Mouse (Mus musculus): Measurements from ENCODE around the gene Gpm6b. TPM values are rescaled to one million over a fixed set of nuclear protein-coding genes. Genes with fewer than 3 reads are reported as not detected.
A peak's percentile ranks its signal among the peaks of the same experiment; 100 is the strongest.

Gene Gpm6b
- polyA plus RNA-seq, 1 experiment from 2014 or later: 7.2 TPM

DNA sequence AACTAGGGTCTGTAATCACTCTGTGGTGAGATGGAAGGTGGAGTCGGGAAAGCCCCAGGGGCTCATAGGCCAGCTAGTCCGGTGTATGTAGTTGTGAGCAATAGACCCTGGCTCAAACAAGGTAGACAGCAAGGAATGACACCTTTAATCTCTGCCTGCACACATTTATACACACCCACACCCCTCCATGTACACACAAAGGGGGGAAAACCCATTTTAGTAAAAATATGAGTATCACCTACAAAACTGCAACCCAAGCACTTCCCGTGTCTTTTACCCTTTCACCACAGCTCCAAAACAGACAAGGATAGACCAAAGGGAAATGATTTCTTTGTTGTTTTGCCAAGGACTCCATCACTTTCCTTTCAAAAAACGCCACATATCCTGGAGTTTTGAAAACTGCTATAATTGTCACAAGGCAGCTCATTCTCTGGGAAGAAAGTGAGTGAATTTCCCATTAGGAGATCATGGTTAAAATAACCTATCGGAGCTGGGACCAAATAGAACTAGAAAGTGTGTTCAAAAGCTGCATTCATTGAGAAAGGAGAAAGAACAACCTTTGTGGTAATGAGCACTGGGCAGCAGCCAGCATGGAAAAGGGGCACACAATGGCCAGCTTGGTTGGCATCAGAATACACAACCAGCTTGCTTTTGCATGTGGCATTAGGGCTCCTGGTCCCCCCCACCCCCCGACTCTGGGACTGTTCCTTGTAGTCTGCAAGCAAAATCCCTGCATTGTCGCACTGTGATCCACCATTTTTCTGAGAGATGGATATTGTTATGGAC lies 68.9 kb downstream of the Gpm6b start:
- 0 out of 2 replicates have a peak, but pooled peaks cover 3% of the 10 kb centered on the region for H3K27me3 ChIP-seq (replicated peaks)
- H3K9ac ChIP-seq: no peak overlapping the region
- H3K9me3 ChIP-seq: no peaks in the 10 kb centered on the region
- H3K36me3 ChIP-seq: no peaks in the 10 kb centered on the region
- H3K4me1 ChIP-seq: no peaks in the 10 kb centered on the region
- no peak for ATAC-seq (ENCODE audit: extremely low read depth, insufficient number of reproducible peaks, low FRiP score, low TSS enrichment)
- no peak overlapping the region for H3K27ac ChIP-seq (replicated peaks)
- 74% methylated on average over 7 of the region's 7 CpGs for WGBS
- H3K4me2 ChIP-seq: no peak overlapping the region
- no peak overlapping the region for H3K4me3 ChIP-seq

GRCm38 (mm10) chrX:166308798-166309197 lies 70.1 kb downstream of the Gpm6b start:
- ATAC-seq (ENCODE audit: extremely low read depth, insufficient number of reproducible peaks, low FRiP score, low TSS enrichment): no peak
- no peak overlapping the region for H3K4me2 ChIP-seq
- 42% methylated on average over 1 of the region's 1 CpGs for WGBS

DNA sequence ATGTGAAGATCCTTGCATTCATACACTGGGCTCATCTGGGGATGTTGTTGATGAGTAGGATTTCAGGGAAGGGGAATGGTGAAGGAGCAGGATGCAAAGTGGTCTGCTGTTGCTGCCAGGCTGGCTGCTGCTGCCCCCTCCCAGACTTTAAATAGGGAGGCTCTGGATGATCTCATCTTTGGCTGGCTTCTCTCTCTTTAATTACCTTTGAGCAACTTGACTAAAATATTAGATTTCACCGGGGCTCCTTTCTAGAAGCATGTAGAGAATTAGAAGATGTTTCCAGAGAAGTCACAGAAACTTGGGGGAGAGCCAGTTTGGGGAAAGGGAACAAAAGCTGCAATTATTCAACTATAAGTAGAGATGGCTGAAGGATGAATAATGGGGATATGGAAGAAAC lies 76.5 kb downstream of the Gpm6b start:
- Histone ChIP-seq H3K27ac (replicated peaks) (no peak overlapping the region), H3K4me3 (no peak overlapping the region), H3K27me3 (replicated peaks) (0 out of 2 replicates have a peak, but pooled peaks cover 3% of the 10 kb centered on the region), H3K36me3 (no peaks in the 10 kb centered on the region), H3K9me3 (no peaks in the 10 kb centered on the region), H3K4me1 (no peaks in the 10 kb centered on the region), H3K9ac (no peak overlapping the region), H3K4me2 (no peak overlapping the region)
- ATAC-seq (ENCODE audit: extremely low read depth, insufficient number of reproducible peaks, low FRiP score, low TSS enrichment): no peak
- WGBS: 54% methylated on average over 1 of the region's 1 CpGs

More at GRCm38 (mm10) chrX:166308798-166309197, 70.1 kb downstream of the Gpm6b start:
- Histone ChIP-seq H3K9me3 (no peaks in the 10 kb centered on the region), H3K27ac (replicated peaks) (no peak overlapping the region), H3K4me1 (no peaks in the 10 kb centered on the region), H3K9ac (no peak overlapping the region), H3K36me3 (no peaks in the 10 kb centered on the region), H3K27me3 (replicated peaks) (0 out of 2 replicates have a peak, but pooled peaks cover 3% of the 10 kb centered on the region), H3K4me3 (no peak overlapping the region)

- H3K27me3 ChIP-seq (replicated peaks): 0 out of 2 replicates have a peak, but pooled peaks cover 3% of the 10 kb centered on the region
- no peak overlapping the region for H3K4me3 ChIP-seq
- WGBS: 56% methylated on average over 7 of the region's 7 CpGs
- no peak overlapping the region for H3K27ac ChIP-seq (replicated peaks)
- no peaks in the 10 kb centered on the region for H3K9me3 ChIP-seq
- ATAC-seq (ENCODE audit: extremely low read depth, insufficient number of reproducible peaks, low FRiP score, low TSS enrichment): no peak
- H3K4me2 ChIP-seq: no peak overlapping the region
- H3K9ac ChIP-seq: no peak overlapping the region
- no peaks in the 10 kb centered on the region for H3K36me3 ChIP-seq
- H3K4me1 ChIP-seq: no peaks in the 10 kb centered on the region
Measured at GRCm38 (mm10) chrX:166316552-166317375, 78.1 kb downstream of the Gpm6b start.

DNA sequence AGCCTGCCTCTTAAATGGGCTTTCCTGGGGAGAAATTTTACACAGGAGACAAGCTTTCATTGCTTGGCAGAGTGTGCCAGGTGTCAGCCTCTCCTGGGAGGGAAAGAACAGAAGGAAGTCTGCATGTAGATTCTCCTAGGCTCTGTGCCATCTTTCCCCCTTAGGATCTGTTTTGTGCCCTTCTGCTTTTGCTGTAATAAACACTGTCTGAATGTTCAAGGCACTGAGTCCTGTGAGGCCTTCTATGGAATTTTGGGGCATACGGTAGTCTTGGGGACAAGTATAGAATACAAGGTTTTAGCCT lies 78.6 kb downstream of the Gpm6b start:
- H3K4me2 ChIP-seq: no peak overlapping the region
- no peak overlapping the region for H3K4me3 ChIP-seq
- no peak overlapping the region for H3K9ac ChIP-seq
- H3K36me3 ChIP-seq: no peaks in the 10 kb centered on the region
- 0 out of 2 replicates have a peak, but pooled peaks cover 3% of the 10 kb centered on the region for H3K27me3 ChIP-seq (replicated peaks)
- H3K9me3 ChIP-seq: no peaks in the 10 kb centered on the region
- no peak for ATAC-seq (ENCODE audit: extremely low read depth, insufficient number of reproducible peaks, low FRiP score, low TSS enrichment)
- no peaks in the 10 kb centered on the region for H3K4me1 ChIP-seq
- H3K27ac ChIP-seq (replicated peaks): no peak overlapping the region
- WGBS: 84% methylated on average over 1 of the region's 1 CpGs

DNA sequence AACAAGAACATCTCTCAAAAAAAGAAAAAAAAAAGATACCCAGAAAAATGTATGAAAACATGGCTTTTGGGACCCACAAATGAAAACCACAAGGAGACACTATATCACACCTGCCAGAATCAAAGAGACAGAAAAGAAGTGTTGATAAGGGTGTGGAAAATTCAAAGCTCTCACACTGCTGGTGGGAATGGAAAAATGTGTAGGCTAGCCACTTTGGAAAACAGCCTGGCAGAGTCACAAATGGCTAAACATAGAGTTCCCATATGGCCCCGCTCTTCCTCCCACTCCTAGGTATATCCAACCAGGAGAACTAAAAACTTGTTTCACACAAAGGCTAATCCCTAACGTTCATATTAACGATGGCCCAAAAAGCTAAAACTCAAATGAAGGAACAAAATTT lies 84.5 kb downstream of the Gpm6b start:
- no peak overlapping the region for H3K4me3 ChIP-seq
- no peak overlapping the region for H3K4me2 ChIP-seq
- no peaks in the 10 kb centered on the region for H3K4me1 ChIP-seq
- no peak for ATAC-seq (ENCODE audit: extremely low read depth, insufficient number of reproducible peaks, low FRiP score, low TSS enrichment)
- 82% methylated on average over 3 of the region's 3 CpGs for WGBS
- no peaks in the 10 kb centered on the region for H3K9me3 ChIP-seq
- H3K36me3 ChIP-seq: no peaks in the 10 kb centered on the region
- no peak overlapping the region for H3K9ac ChIP-seq
- H3K27ac ChIP-seq (replicated peaks): no peak overlapping the region
- no peaks in the 10 kb centered on the region for H3K27me3 ChIP-seq (replicated peaks)

- no peaks in the 10 kb centered on the region for H3K9me3 ChIP-seq
- WGBS: 79% methylated on average over 5 of the region's 5 CpGs
- no peak overlapping the region for H3K4me3 ChIP-seq
- H3K27ac ChIP-seq (replicated peaks): no peak overlapping the region
- H3K27me3 ChIP-seq (replicated peaks): no peaks in the 10 kb centered on the region
- no peaks in the 10 kb centered on the region for H3K36me3 ChIP-seq
- ATAC-seq (ENCODE audit: extremely low read depth, insufficient number of reproducible peaks, low FRiP score, low TSS enrichment): no peak
- H3K4me1 ChIP-seq: 0 out of 2 replicates have a peak, but pooled peaks cover 5% of the 10 kb centered on the region
- no peak overlapping the region for H3K4me2 ChIP-seq
- H3K9ac ChIP-seq: no peak overlapping the region
Measured at GRCm38 (mm10) chrX:166327621-166328020, 88.9 kb downstream of the Gpm6b start.

DNA sequence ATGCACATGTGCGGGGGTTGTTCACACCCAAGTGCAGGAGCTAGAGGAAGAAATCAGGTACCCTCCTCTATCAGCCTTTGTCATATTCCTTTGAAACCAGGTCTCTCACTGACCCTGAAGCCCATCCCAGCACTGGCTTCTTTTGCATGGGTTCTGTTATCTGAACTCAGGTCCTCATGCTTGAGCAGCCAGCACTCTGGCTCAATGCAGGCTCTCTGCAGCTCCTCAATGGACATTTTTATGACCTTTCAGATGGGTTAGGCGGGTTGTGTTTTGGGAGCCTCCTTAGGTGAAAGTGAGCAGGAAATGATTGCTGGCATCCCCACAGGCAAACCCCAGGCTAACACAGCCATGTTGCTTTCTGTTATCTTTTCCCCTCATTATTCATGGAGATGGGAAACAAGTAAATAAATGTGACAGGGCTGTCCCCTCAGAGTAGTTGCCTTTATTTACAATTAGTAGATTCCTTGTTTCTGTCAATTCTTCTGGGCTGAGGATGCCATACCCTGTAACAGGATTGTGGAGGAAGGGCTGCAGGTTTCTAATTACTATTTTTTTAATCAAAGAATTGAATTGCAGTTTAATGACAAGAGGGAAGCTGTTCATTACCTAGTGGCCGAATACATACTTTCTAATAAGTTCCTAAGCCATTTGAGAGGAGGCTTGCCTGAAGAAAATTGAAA lies 89.6 kb downstream of the Gpm6b start:
- Histone ChIP-seq H3K9me3 (no peaks in the 10 kb centered on the region), H3K4me2 (no peak overlapping the region), H3K4me3 (no peak overlapping the region), H3K27ac (replicated peaks) (no peak overlapping the region), H3K27me3 (replicated peaks) (no peaks in the 10 kb centered on the region), H3K9ac (no peak overlapping the region), H3K36me3 (no peaks in the 10 kb centered on the region), H3K4me1 (0 out of 2 replicates have a peak, but pooled peaks cover 5% of the 10 kb centered on the region)
- ATAC-seq (ENCODE audit: extremely low read depth, insufficient number of reproducible peaks, low FRiP score, low TSS enrichment): no peak
- WGBS: 59% methylated on average over 3 of the region's 3 CpGs

GRCm38 (mm10) chrX:166328904-166329451 lies 90.3 kb downstream of the Gpm6b start:
- 27% methylated on average over 9 of the region's 9 CpGs for WGBS
- Histone ChIP-seq H3K9ac (no peak overlapping the region), H3K36me3 (no peaks in the 10 kb centered on the region), H3K4me2 (peak overlapping the region; percentile 31), H3K27me3 (replicated peaks) (no peaks in the 10 kb centered on the region), H3K4me1 (0 out of 2 replicates have a peak, but pooled peaks cover 5% of the 10 kb centered on the region), H3K4me3 (no peak overlapping the region), H3K9me3 (no peaks in the 10 kb centered on the region), H3K27ac (replicated peaks) (no peak overlapping the region)
- no peak for ATAC-seq (ENCODE audit: extremely low read depth, insufficient number of reproducible peaks, low FRiP score, low TSS enrichment)

DNA sequence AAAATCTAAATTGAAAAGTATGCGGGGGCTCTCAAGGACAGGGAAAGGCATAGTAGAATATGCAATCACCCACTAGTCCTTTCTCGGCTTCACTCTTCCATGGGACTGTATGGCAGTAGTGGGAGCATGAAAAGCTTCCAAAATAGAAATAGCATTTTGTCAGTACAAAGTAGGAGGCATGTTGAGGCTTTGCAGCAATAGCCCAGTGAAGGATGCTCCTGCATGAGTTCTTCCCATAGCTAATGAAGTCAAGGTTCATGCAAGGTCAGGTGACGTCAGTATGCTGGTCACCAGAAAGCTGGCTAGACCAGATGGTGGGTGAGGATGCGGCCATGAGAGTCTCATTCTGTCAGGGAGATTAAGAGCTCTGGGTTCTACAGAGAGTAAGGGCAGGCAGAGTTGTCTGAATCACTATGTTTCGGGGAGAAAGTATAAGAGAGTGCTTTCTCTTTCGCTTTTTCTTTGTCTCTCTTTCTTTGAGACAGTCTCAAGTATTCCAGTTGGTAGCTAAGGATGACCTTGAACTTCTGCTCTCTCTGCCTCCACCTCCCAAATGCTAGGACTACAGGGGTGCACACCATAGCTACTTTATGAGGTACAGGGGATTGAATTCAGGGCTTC lies 95.9 kb downstream of the Gpm6b start:
- WGBS: 76% methylated on average over 6 of the region's 6 CpGs
- H3K27ac ChIP-seq (replicated peaks): no peak overlapping the region
- H3K36me3 ChIP-seq: no peaks in the 10 kb centered on the region
- H3K4me2 ChIP-seq: no peak overlapping the region
- H3K27me3 ChIP-seq (replicated peaks): no peaks in the 10 kb centered on the region
- no peak for ATAC-seq (ENCODE audit: extremely low read depth, insufficient number of reproducible peaks, low FRiP score, low TSS enrichment)
- H3K9ac ChIP-seq: no peak overlapping the region
- no peaks in the 10 kb centered on the region for H3K9me3 ChIP-seq
- H3K4me1 ChIP-seq: no peaks in the 10 kb centered on the region
- no peak overlapping the region for H3K4me3 ChIP-seq

- Histone ChIP-seq H3K4me3 (no peak overlapping the region), H3K9me3 (no peaks in the 10 kb centered on the region), H3K4me1 (no peaks in the 10 kb centered on the region), H3K4me2 (no peak overlapping the region), H3K27me3 (replicated peaks) (no peaks in the 10 kb centered on the region), H3K9ac (no peak overlapping the region), H3K36me3 (no peaks in the 10 kb centered on the region), H3K27ac (replicated peaks) (no peak overlapping the region)
- no peak for ATAC-seq (ENCODE audit: extremely low read depth, insufficient number of reproducible peaks, low FRiP score, low TSS enrichment)
- WGBS: 76% methylated on average over 5 of the region's 5 CpGs
Measured at GRCm38 (mm10) chrX:166338353-166338752, 99.6 kb downstream of the Gpm6b start.
